Mouse (Mus musculus) cerebellum, adult 11 months (tissue): ENCODE data around the gene Ndufaf8.
A peak's percentile ranks its signal among the peaks of the same experiment; 100 is the strongest.

Source experiments
- DNase-seq: peaks from one replicate; pipeline ENCODE4 v3.0.0; 2022

The Ndufaf8 gene

DNA sequence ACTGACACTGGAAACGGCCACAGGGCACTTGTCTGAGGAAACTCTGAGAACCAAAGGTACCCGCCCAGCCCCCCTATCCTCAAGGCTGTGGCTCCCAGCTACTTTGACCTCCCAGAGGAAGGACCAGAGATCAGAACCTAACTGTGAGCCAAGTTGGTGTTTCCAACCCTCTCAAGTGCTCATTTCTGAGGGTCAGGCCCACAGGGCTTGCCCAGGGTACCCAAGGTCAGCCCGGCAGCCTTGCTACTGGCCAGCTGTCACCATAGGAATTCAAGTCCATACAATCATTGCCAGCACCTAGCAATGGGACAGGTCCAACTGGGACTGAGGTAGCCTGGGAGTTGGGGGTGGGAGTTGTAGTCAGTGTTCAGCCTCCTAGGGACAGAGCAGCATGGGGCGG lies 8.1 kb upstream of the Ndufaf8 start:
- no peak for DNase-seq

DNA sequence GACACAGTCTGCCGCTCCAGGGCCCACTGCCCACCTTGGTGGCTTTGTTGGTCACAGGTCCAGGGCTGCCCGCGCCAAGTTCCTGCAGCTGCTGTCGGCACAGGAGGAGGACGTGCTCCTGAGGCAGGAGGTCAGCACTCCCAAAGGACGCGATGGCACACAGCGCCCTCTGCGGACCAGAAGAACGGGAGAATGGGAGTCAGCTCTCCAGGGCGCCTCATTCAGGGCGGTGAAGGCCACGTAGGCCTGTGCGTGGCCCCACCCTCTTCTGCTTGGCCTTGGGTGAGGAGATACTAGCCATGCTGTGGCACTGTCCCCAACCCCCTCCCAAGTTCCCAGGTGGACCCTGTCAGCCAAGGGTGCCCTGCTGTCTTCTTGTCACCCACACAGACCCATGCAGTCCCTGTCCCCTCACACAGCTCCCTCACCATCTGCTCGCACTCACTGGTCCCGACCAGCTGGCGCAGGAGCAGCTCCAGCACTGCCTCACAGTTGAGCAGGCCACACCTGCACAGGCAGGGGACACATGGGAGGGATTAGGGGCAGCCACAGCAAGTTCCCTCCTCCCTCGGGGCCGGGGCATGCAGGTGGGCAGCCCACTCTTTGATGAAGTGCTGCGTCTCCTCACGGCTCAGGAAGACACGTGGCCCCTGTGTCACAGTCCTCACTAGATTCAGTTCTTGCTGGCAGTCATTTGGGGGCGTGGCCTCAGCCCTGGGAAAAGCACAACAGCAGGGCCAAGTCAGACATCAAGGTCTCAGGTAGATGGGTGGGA lies 5.7 kb upstream of the Ndufaf8 start:
- no peak for DNase-seq

DNA sequence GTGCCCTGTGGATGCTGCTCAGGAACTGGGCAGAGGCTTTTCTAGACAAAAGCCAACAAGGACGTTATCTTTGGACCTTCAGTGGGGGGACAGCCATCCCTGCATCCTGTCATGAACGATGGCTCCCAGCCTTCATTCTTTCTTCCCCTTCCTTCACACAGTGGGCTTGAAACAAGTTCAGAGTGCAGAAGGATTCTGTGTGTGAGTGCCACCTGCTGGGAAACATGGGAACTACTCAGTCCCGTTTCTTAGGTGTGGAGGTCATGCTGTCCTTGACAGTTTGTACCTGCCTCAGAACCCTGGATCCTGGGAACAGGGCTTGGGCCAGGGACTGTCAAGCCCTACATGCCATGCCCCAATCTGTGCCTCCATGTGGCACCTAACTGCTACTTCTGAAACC lies 2.3 kb downstream of the Ndufaf8 start:
- DNase-seq: peak; percentile 68

- DNase-seq: no peak
Observed at GRCm38 (mm10) chr11:120103431-120103997, 4.8 kb downstream of the Ndufaf8 start.

DNA sequence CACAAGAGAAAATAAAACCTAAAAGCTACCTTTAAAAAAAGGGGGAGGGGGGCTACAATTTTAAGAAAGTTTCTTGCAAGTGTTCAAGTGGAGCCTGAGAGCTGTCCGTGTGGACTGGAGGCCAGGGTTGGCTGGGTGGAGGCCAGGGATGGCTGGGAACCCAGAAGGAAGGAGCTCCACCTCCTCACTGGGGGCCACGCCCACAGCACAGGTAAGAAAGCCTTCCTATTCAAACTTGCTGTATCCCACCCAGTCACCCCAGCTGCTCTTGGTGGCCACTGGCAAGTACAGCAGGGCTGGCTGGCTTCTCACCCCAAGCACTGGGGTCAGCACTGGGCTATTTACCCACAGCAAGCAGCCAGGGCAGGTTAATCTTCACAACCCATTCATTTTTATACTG lies 8.3 kb downstream of the Ndufaf8 start:
- DNase-seq: no peak

GRCm38 (mm10) chr11:120107796-120108195 lies 9.1 kb downstream of the Ndufaf8 start:
- no peak for DNase-seq

DNA sequence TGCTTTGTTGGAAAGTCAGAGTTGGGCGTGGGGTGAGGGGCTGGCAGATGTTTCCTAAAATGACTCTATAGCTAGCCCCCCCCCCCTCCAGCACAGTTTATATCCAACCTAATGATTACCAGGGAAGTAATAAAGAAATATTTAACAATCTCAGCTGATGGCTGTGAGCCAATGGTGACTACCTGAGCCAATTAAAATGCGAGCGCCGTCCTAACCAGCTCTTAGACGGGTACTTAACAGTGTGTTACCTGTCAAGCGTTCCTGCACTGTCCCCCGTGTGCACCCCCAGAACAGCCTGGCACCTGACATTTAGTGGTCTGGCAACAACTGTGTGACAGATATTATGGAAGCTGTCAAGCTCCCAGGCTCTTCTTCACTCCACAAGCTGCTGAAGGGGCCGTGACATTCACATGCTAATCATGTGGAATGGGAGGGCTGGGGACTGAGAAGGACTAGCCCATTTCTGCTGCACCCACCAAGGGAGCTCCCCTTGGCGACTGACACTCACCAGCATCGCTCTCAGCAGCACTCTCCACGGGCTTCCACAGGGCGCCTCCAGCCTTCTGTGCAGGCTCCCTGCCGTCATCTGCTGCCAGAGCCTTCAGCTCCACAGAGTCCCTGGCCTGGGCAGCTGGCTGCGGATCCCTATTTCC lies 11.0 kb downstream of the Ndufaf8 start:
- no peak for DNase-seq

- no peak for DNase-seq
Observed at GRCm38 (mm10) chr11:120110554-120110953, 11.8 kb downstream of the Ndufaf8 start.

- no peak for DNase-seq
Observed at GRCm38 (mm10) chr11:120111033-120111432, 12.3 kb downstream of the Ndufaf8 start.

DNA sequence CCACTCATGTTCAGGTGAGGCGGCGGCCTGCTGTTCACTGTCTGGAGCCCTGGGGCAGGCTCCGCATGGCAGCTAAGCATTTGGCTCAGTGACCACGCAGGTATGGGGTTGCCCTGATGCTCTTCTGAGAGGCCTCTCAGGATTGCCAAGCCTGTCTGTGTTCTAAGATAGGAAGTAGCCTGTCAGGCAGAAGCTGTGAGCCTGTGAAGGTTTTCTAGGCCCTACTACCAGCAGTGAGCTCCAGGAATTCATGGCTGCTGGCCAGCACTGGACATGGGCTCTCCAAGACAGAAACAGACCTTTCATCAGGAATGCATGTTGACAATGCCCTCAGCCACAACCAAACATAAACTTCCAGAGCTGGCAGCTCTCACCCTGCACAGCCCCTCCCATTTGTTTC lies 13.4 kb downstream of the Ndufaf8 start:
- DNase-seq: no peak

GRCm38 (mm10) chr11:120114488-120115215 lies 15.9 kb downstream of the Ndufaf8 start:
- no peak for DNase-seq

- DNase-seq: no peak
Observed at GRCm38 (mm10) chr11:120117626-120118025, 18.9 kb downstream of the Ndufaf8 start.

- no peak for DNase-seq
Observed at GRCm38 (mm10) chr11:120119108-120119507, 20.4 kb downstream of the Ndufaf8 start.

DNA sequence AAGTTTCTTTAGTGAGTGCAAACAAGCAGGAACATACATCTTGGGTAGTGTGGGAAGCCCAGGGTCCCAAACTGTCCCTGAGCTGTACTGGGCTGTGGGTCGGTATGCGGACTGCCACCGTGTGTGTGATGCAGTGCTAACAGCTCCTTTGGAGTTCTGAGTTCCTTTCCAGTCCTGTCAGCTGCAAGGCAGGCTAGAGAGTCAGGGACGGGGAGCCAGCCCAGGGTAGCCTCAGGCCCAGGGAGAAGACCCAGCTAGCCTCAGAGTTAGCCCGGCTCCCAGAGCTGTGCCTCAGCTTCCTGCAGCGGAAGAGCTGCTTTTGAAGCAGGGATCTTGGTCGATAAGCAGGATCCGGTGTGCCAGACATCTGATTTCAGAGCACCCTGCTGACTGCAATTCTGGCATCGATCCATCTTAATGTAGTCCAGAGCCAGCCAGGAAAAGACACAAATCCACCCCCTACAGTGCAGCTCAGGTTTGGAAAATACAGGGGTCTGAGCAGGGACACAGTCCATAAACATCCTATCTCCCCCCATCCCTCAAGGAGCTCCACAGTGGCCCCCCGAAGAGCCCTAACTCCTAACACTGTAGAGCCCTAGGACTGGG lies 21.3 kb downstream of the Ndufaf8 start:
- DNase-seq: no peak

DNA sequence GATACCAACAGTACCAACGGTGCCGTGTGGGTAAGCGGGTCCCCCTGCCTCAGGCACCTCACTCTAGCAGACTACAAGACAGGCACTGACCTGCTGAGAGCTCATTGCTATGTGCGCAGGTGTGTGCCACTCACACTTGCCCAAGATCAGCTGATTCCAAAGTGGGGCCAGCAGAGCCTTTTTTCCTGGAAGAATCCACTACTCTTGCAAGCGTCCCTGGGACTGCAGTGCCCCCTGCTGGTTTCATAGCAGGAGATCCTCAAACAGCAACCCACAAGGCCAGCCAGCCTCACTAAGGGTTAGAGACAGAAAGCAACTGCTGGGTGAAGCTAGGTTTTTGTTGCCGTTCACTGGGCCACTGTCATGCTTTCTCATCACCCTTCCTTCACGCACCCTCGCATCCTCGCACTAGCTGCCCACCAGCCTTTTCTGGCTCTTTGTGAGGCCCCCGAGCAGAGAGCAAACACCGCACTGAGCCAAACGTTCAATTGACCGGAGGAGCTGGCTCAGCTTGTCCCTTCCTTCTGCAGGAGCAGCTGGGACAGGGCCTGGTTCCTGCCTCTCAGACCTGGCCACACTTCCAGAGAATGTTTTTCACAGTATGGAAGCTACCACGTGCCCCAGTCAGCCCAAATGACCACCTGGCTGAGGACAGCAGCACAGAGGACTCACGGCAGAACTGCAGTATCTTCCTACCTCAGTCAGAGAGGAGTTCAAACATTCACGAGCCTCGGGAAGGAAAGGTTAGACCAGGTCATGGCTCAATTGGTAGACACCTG lies 22.1 kb downstream of the Ndufaf8 start:
- DNase-seq: peak; percentile 78

GRCm38 (mm10) chr11:120122126-120122525 lies 23.4 kb downstream of the Ndufaf8 start:
- DNase-seq: no peak

- no peak for DNase-seq
Observed at GRCm38 (mm10) chr11:120126845-120127244, 28.1 kb downstream of the Ndufaf8 start.

GRCm38 (mm10) chr11:120129281-120129680 lies 30.6 kb downstream of the Ndufaf8 start:
- no peak for DNase-seq

DNA sequence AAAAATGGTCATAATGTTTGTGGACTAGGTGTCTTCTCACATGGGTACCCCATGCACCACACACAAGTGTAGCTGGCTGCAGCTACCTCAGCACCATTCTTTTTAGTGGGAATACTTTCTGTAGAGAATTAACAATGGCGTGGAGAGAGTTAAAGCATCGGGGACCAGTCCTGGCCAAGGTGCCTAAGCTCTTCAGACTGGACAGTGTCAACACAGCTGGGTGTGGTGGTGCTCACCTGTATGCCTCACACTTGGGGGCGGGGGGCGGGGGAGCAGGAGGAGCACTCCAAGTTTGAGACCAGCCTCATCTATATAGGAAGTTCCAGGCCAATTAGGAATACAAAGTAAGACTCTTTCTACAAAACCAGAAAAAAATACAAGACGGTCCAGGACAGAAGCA lies 35.4 kb downstream of the Ndufaf8 start:
- no peak for DNase-seq

GRCm38 (mm10) chr11:120134847-120135530 lies 36.3 kb downstream of the Ndufaf8 start:
- DNase-seq: no peak

DNA sequence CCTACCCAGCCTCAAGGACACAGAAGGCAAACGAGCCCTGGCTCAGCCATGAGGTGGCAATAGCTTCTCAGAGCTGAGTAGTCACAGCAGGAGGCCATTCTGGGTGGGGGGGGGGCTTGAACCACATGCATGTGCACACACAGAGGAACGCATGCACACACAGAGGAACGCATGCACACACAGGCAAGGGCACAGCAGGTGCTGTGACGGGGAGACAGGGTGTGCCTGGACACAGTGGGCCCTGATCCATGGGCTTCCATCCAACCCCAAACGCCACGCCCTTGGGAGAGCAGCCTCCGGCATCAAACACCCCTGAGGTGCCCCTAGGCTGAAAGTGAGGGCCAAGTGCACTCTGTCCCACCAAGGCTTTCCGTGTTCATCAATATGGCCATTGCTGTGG lies 37.5 kb downstream of the Ndufaf8 start:
- no peak for DNase-seq
